Mouse (Mus musculus): Measurements from ENCODE around the gene Crybg3.
"Not testable (repeated sequence)": the region's sequence is repeated elsewhere in the genome, so short reads cannot be mapped to it uniquely, and the experiment has no call there.

DNA sequence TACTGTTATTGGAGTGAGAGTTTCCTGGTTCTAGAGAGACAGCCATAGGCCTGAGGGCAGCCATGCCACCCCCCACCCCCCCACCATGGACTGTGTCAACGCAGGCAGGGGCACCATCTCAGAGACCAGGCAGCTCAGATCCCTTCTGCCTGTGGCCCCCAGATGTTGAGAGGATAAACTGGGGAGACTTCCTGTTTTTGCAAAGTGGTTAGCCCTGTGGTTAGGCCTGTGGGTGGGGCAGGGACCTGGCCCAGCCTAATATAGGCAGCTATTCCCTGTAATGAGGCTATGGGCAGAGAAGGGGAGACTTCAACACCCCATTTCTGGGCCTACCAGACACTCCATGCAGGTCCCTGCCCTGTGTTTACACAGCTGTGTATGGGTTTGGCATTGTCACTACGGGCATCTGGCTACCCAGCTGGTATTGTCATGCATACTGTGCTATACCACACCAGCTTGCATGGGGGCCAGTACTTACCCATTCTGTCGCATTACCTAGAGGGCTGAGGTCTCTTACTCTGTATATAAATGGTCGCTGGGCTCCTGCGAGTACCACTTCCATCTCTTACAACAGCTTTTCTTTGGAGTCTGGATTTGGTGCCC lies 141.4 kb downstream of the Crybg3 start:
- TF ChIP-seq CTCF (IDR thresholded peaks at IDR 0.05; ENCODE audit: low read depth, low read length); POLR2A (IDR thresholded peaks at IDR 0.05; ENCODE audit: borderline replicate concordance, low read depth, low read length): not testable (repeated sequence)
